Mouse (Mus musculus) embryonic fibroblast, embryonic 13.5 days (primary cell): Measurements from ENCODE around the gene Hnrnpa3.

ENCODE experiments used
- CTCF ChIP-seq: IDR thresholded peaks from 2 replicates; pipeline ENCODE4 v1.5.1; 2011; ENCODE audit warnings: mild to moderate bottlenecking, control low read depth, low read length, moderate library complexity, borderline replicate concordance; ENCODE audit not compliant: insufficient read depth
- POLR2A ChIP-seq: IDR thresholded peaks from 2 replicates; pipeline ENCODE4 v1.6.1; 2011; ENCODE audit warnings: low read depth, mild to moderate bottlenecking, control low read depth, low read length, moderate library complexity

GRCm38 (mm10) chr2:75632721-75633181, 26.3 kb upstream of the Hnrnpa3 start:
- no peak for TF ChIP-seq POLR2A
- no peak for TF ChIP-seq CTCF
